Mouse (Mus musculus) thymus, adult 2 months (tissue): ENCODE measurements around the gene Dusp1. TPM values are rescaled to one million over a fixed set of nuclear protein-coding genes. Genes with fewer than 3 reads are reported as not detected.
A peak's percentile ranks its signal among the peaks of the same experiment; 100 is the strongest.

Experiments
- DNase-seq: peaks from one replicate; pipeline ENCODE4 v3.0.0; 2021
- H3K27ac ChIP-seq: fragments of 200-500 bp; 2 replicates; pipeline ENCODE4 v1.5.1; 2012; ENCODE audit warnings: low read length, control low read depth; ENCODE audit not compliant: control insufficient read depth, insufficient read depth
- H3K27me3 ChIP-seq: fragments of 200-500 bp; 2 replicates; pipeline ENCODE4 v1.6.1; 2012; ENCODE audit warnings: mild to moderate bottlenecking, low read length, moderate library complexity, mixed read lengths; ENCODE audit not compliant: control insufficient read depth, insufficient read depth
- H3K36me3 ChIP-seq: fragments of 200-500 bp; 2 replicates; pipeline ENCODE4 v1.6.1; 2012; ENCODE audit warnings: mild to moderate bottlenecking, low read length, moderate library complexity; ENCODE audit not compliant: control insufficient read depth, insufficient read depth
- H3K4me1 ChIP-seq: fragments of 200-500 bp; replicated peaks from 2 replicates; pipeline ENCODE4 v1.6.1; 2012; ENCODE audit warnings: low read length; ENCODE audit not compliant: control insufficient read depth, insufficient read depth
- H3K4me3 ChIP-seq: fragments of 200-500 bp; 2 replicates; pipeline ENCODE4 v1.5.1; 2012; ENCODE audit warnings: mild to moderate bottlenecking, low read length, control low read depth, moderate library complexity; ENCODE audit not compliant: control insufficient read depth, insufficient read depth
- CTCF ChIP-seq: fragments of 200-500 bp; IDR thresholded peaks from 2 replicates; pipeline ENCODE4 v1.5.1; 2012; ENCODE audit warnings: mild to moderate bottlenecking, control low read depth, low read length, moderate library complexity, borderline replicate concordance; ENCODE audit not compliant: control insufficient read depth, poor library complexity, insufficient read depth; ENCODE audit errors: extremely low read depth
- POLR2A ChIP-seq: fragments of 200-500 bp; IDR thresholded peaks from 2 replicates; pipeline ENCODE4 v1.6.1; 2012; ENCODE audit warnings: mild to moderate bottlenecking, low read length, control low read depth, moderate library complexity; ENCODE audit not compliant: control insufficient read depth, poor library complexity, insufficient read depth; ENCODE audit errors: extremely low read depth
- WGBS: fragments of 180-500 bp; shearing (Covaris S2); methylation state at CpG from one replicate; pipeline ENCODE4 v1.1.7; 2018; 5-methylcytosine and 5-hydroxymethylcytosine counted together
- polyA plus RNA-seq: library from polyadenylated mRNA; depleted of rRNA; stranded (reverse); fragments of >200 nt; gene quantifications from 2 replicates; pipeline ENCODE4 v1.2.3, GENCODE M21; 2012

Gene Dusp1
- polyA plus RNA-seq, 1 experiment = 59.3 TPM

DNA sequence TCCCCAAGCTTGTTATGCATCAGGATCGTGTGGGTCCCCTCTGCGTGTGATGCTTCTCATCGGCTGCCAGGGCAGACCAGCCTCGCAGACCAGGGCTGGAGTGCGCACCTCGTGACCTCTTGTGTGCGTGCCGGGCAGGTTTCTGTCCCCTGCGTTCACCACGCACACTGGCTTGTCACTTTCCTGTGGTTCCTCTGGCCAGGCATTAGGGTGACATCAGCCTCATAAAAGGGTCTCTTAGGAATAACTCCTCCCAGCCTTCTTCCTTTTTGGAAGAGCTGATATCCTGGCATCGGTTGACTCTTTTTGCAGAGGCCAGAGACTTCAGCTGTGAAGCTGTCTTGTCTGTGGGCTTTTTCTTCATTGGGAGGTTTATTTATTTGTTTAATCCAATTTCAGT lies 12.2 kb upstream of the Dusp1 start:
- H3K4me3 ChIP-seq = no peak overlapping the region
- no peak for DNase-seq
- H3K27me3 ChIP-seq = no peaks in the 10 kb centered on the region
- 98% methylated on average over 11 of the region's 11 CpGs for WGBS
- H3K36me3 ChIP-seq = no peaks in the 10 kb centered on the region
- TF ChIP-seq CTCF (no peak), POLR2A (no peak)
- peaks cover 35% of the 10 kb centered on the region for H3K4me1 ChIP-seq
- no peak overlapping the region for H3K27ac ChIP-seq

DNA sequence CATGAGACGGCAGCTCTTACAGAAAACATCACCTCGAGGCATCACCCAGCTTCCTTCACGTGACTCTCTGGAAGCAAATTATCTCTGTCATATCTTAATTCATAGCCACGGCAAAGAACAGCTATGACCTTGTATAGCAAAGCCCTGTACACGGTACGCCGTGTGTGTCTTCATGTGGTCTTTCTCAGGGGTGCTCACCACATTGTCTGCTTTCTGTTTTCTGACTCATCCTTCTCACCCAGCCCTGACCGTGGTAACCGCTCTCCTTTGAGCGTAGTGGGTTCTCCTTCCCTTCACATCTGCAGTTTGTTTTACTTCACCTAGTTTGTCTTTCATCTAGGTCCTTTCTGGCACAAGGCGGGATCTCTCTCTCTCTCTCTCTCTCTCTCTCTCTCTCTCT lies 10.3 kb upstream of the Dusp1 start:
- no peaks in the 10 kb centered on the region for H3K36me3 ChIP-seq
- WGBS = 10% methylated on average over 11 of the region's 11 CpGs
- H3K27me3 ChIP-seq = no peaks in the 10 kb centered on the region
- no peak overlapping the region for H3K27ac ChIP-seq
- H3K4me3 ChIP-seq = no peak overlapping the region
- no peak for TF ChIP-seq CTCF
- no peak for TF ChIP-seq POLR2A
- DNase-seq = peak; percentile 28
- peaks cover 25% of the 10 kb centered on the region for H3K4me1 ChIP-seq

DNA sequence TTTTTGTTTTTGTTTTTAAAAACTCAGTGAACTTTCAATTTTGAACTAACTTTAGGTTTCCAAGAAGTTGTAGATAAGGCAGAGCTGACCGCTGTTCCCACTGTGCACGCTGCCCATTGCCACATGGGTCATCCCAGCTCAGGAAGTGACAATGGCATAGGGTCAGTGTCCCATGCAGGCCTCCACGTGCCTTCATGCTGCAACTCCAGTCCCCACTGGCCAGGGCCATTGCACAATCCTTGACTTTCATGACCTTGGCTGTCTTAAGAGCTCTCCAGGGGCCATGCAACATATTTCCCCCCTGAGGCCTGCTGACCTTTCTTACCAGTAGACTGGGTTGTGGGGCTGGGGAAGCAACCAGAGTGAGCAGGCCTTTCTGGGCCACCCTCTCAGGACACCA lies 9.4 kb upstream of the Dusp1 start:
- DNase-seq = no peak
- H3K4me3 ChIP-seq = no peak overlapping the region
- TF ChIP-seq CTCF = no peak
- TF ChIP-seq POLR2A = no peak
- H3K27me3 ChIP-seq = no peaks in the 10 kb centered on the region
- H3K36me3 ChIP-seq = no peaks in the 10 kb centered on the region
- H3K27ac ChIP-seq = no peak overlapping the region; the same call in 1 of the 2 replicates
- H3K4me1 ChIP-seq = peaks cover 22% of the 10 kb centered on the region
- WGBS = 93% methylated on average over 3 of the region's 3 CpGs

DNA sequence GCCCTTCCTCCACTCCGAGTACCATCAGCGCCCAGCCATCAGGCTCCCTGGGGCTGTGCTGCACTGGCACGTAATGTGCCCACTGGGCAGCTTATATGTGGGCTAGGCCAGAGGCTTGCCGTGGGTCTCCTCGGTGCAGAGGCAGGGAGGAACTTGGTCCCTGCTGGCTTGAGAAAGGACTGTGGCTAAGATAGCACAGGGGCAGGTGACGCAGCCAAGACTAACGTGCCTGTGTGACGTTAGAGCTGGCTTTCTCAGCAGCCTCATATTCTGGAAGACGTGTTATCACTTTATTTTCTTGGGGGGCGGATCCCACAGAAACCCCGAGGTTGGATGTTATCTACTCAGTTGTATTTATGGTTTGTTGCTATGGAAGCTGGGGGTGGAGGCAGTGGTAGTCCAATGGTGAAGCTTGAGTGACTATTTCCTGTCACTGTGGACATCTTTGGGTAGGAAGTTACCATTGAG lies 8.8 kb upstream of the Dusp1 start:
- Histone ChIP-seq H3K27me3 (no peaks in the 10 kb centered on the region), H3K36me3 (no peaks in the 10 kb centered on the region), H3K27ac (no peak overlapping the region), H3K4me1 (peaks cover 22% of the 10 kb centered on the region), H3K4me3 (no peak overlapping the region)
- TF ChIP-seq POLR2A = no peak
- TF ChIP-seq CTCF = no peak
- WGBS = 73% methylated on average over 11 of the region's 11 CpGs
- no peak for DNase-seq

DNA sequence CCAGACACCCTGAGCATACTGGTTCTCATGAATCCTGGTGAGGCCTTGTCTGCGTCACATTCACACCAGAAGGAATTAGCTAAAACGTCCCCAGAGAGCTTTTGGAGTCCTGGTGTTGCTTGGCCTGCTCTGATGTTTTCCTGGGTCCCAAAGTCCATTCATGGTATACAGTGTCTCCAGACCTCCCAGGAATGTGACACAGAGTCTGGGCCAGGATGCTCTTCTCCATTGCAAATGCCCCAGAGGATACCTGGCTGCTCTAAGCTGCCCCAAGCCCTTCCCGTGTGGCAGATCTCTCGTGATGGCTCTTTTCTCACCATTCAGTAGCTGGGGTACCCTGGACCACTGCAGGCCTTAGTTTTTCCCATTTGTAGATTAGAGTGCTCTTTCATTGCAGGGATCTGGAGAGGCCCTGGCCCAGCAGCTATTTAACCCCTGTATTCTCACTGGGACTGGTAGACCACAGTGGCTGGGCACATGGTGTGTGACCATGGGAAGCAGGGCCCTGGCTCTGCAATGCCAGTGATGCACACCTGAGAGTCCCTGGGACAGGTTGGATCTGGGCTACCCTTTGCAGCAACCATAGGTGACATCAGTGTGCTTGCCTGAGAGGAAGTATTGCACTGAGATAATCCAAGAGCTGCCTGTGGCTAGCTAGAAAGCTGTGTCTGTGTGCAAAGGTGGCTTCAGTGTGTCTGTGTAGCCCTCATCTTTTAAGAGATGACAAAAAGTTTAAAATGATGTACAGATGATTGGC lies 7.8 kb upstream of the Dusp1 start:
- no peak overlapping the region for H3K27ac ChIP-seq
- peaks cover 22% of the 10 kb centered on the region for H3K4me1 ChIP-seq
- H3K4me3 ChIP-seq = no peak overlapping the region
- H3K36me3 ChIP-seq = no peaks in the 10 kb centered on the region
- 96% methylated on average over 4 of the region's 4 CpGs for WGBS
- TF ChIP-seq CTCF (no peak), POLR2A (no peak)
- DNase-seq = no peak
- H3K27me3 ChIP-seq = no peaks in the 10 kb centered on the region

DNA sequence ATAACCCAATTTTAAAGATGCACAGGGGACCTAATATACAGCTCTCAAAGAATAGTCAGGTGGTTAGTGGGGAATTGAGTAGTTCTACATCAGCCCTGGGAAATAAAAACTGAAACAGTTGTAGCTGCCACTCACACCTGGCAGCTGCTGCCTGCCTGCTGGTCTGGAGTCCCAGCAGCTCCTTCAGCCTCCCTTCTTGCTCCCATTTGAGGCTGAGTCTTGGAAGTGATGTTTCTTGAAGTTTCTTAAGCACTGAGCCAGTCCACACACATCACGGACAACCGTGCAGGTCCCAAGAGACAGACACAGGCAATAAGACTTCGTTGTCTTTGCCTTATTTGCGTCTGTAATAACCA lies 5.9 kb upstream of the Dusp1 start:
- Histone ChIP-seq H3K4me1 (peaks cover 25% of the 10 kb centered on the region), H3K36me3 (no peaks in the 10 kb centered on the region), H3K4me3 (no peak overlapping the region), H3K27me3 (no peaks in the 10 kb centered on the region), H3K27ac (no peak overlapping the region)
- DNase-seq = no peak
- TF ChIP-seq CTCF = no peak
- TF ChIP-seq POLR2A = no peak
- WGBS = 97% methylated on average over 4 of the region's 4 CpGs
